Mouse (Mus musculus): ENCODE results near the gene Ncdn.

- TF ChIP-seq SMC3 (IDR thresholded peaks at IDR 0.05; ENCODE audit: low read depth, low read length) = no peak
- no peak for TF ChIP-seq RCOR1 (IDR thresholded peaks at IDR 0.05; ENCODE audit: low read depth, low read length)
- no peak for TF ChIP-seq GATA1 (IDR thresholded peaks at IDR 0.05; ENCODE audit: low read depth, low read length)
- TF ChIP-seq EP300 (IDR thresholded peaks at IDR 0.05; ENCODE audit: low read depth in 1 of 2, low read length in 2 of 2) = no peak
Observed at GRCm38 (mm10) chr4:126696908-126697307, 56.3 kb downstream of the Ncdn start.

Data from MEL (cell line).